Mouse (Mus musculus) lung, adult 2 months (tissue): Measurements from ENCODE around the gene Gpkow. TPM values are rescaled to one million over a fixed set of nuclear protein-coding genes. Genes with fewer than 3 reads are reported as not detected.

Source experiments
- DNase-seq: peaks from one replicate; pipeline ENCODE4 v3.0.0; 2022
- H3K4me1 ChIP-seq: fragments of 200-500 bp; 2 replicates; pipeline ENCODE4 v1.6.1; 2011; ENCODE audit warnings: low read length; ENCODE audit not compliant: control insufficient read depth, insufficient read depth
- H3K4me3 ChIP-seq: fragments of 200-500 bp; replicated peaks from 2 replicates; pipeline ENCODE3; 2011; ENCODE audit warnings: low read depth, mild to moderate bottlenecking, control low read depth, low read length; ENCODE audit errors: extremely low read depth
- CTCF ChIP-seq: fragments of 200-500 bp; IDR thresholded peaks from 2 replicates; pipeline ENCODE4 v1.5.1; 2011; ENCODE audit warnings: mild to moderate bottlenecking, low read length, control low read depth; ENCODE audit not compliant: insufficient read depth
- POLR2A ChIP-seq: fragments of 200-500 bp; IDR thresholded peaks from 2 replicates; pipeline ENCODE4 v1.6.1; 2011; ENCODE audit warnings: low read depth, mild to moderate bottlenecking, control low read depth, low read length, borderline replicate concordance; ENCODE audit errors: extremely low read depth
- WGBS: fragments of 180-500 bp; shearing (Covaris S2); methylation state at CpG from one replicate; pipeline ENCODE4 v1.1.7; 2018; 5-methylcytosine and 5-hydroxymethylcytosine counted together
- polyA plus RNA-seq: library from polyadenylated mRNA; depleted of rRNA; stranded (reverse); fragments of >200 nt; gene quantifications from 2 replicates; pipeline ENCODE4 v1.2.3, GENCODE M21; 2012

The Gpkow gene
- polyA plus RNA-seq, 1 experiment: 9.4 TPM

GRCm38 (mm10) chrX:7665739-7666502, 31.0 kb upstream of the Gpkow start:
- H3K4me3 ChIP-seq: no peak overlapping the region
- 64% methylated on average over 21 of the region's 21 CpGs for WGBS
- no peak for DNase-seq
- TF ChIP-seq CTCF: no peak
- TF ChIP-seq POLR2A: no peak
- H3K4me1 ChIP-seq: no peaks in the 10 kb centered on the region

DNA sequence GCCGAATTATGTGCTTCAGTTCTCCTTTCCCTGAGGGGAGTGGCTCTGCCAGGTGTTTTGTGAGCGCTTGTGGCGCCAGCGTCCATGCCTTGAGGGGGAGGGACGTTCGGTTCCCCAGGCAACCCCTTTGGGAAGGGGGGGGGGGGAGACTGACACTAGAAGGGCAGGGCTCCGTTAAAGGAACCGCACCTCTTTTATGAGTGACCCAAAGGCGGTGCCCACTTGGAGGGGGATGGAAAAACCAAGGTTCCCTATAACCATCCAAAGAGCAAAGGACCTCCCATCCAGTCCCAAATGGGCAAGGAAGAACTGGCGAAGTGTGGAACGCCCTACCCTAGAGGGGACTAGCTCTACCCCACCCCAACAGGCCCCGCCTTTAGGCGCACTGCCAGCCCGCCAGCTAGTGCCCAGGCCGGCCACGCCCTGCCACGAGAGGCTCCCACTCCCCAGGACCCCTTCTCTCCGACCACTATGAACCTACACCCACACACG, 26.5 kb upstream of the Gpkow start:
- peak; percentile 79 for DNase-seq
- H3K4me3 ChIP-seq: peak overlapping the region; percentile 87
- WGBS: 29% methylated on average over 19 of the region's 19 CpGs
- H3K4me1 ChIP-seq: no peaks in the 10 kb centered on the region; the same call in 1 of the 2 replicates
- TF ChIP-seq POLR2A (no peak), CTCF (no peak)

- TF ChIP-seq CTCF: no peak
- no peak for TF ChIP-seq POLR2A
- DNase-seq: peak; percentile 58
- 28% methylated on average over 36 of the region's 36 CpGs for WGBS
- H3K4me1 ChIP-seq: no peaks in the 10 kb centered on the region; the same call in 1 of the 2 replicates
- H3K4me3 ChIP-seq: peak within 1 kb of the TSS; percentile 87
These were observed 25.9 kb upstream of the Gpkow start, which contains the start of gene Plp2 for GRCm38 (mm10) chrX:7670921-7671623. Gene Plp2, minus strand, starts transcription at chrX:7671390.

DNA sequence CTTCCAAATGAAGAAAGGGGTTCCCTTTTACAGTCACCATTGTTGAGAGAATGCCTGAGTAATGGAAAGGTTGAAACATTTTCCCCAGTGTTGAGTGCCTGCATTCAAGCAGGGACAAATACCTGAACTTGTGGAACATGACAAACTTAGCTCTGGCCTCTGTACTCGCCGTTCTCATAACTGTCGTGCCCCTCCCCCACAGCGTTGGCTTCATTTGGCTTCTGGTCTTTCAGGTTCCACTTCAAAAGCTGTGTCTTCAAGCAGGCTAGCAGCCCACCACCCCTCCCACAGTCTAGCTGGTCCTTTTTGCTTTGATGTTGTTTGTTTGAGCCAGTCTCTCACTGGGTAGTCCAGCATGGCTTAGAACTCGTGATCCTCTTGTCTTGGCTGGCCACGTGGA, 24.2 kb upstream of the Gpkow start:
- WGBS: 51% methylated on average over 6 of the region's 6 CpGs
- TF ChIP-seq CTCF: no peak
- no peak for TF ChIP-seq POLR2A
- H3K4me3 ChIP-seq: no peak overlapping the region
- DNase-seq: no peak
- H3K4me1 ChIP-seq: no peaks in the 10 kb centered on the region; the same call in 1 of the 2 replicates

DNA sequence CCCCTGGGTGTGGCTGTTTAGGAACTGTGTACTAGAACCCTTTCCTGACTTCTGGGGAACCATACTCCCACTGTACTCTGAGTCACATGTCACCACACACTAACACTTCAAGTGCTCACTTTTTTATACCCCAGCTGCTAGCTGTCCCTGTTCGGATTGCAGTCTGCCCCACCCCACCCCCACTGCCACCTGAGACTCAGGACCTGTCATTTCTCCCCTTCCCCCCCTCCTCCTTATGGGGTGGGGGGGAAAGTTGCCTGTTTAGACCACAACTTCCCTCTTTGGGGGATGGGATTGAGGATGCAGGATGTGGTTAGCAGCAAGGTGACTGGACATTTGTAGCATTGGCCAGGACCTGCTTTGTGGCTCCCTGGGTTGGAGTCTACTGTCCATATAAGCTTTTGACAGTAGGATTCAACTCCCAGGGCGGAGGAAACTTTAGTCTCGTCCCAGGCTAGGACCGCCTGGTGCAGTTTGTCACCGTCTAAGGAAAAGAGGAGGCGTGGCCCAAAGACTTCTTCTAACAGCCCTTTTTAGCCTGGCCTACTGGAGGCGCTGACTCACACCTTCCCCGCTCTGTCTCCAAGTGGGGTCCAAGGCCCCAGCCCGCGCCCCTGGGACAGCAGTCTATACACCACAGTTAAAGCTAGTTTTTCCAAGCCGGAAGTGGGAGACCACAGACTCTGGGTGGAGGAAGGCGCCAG, 23.2 kb upstream of the Gpkow start:
- H3K4me3 ChIP-seq: no peak overlapping the region
- peak; percentile 23 for DNase-seq
- 44% methylated on average over 12 of the region's 12 CpGs for WGBS

GRCm38 (mm10) chrX:7674284-7675000, 22.5 kb upstream of the Gpkow start:
- no peak for DNase-seq
- H3K4me3 ChIP-seq: no peak overlapping the region

More for the DNA sequence above, 23.2 kb upstream of the Gpkow start:
- H3K4me1 ChIP-seq: no peaks in the 10 kb centered on the region; the same call in 1 of the 2 replicates
- no peak for TF ChIP-seq CTCF
- no peak for TF ChIP-seq POLR2A

DNA sequence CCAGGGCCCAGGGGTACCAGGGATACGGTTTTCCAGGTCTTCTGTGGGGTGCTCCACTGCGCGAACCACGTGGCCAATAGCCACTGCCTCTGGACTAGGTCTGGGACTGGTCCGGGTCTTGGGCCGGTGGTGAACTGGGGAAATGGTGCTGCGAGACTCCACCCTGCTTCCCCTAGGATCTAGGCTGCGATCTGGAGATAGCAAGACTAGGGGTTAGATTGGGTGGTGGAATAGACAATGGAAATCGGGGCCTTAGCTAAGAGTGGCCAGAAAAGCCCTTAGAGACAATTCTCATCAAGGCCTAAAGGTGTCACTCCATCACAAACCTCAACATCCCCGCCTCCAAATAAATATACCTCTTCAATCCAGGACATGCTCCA, 21.9 kb upstream of the Gpkow start:
- WGBS: 39% methylated on average over 10 of the region's 10 CpGs
- peak overlapping the region; percentile 23 for H3K4me3 ChIP-seq

More at GRCm38 (mm10) chrX:7674284-7675000, 22.5 kb upstream of the Gpkow start:
- TF ChIP-seq CTCF: no peak
- TF ChIP-seq POLR2A: no peak
- no peaks in the 10 kb centered on the region; the same call in 1 of the 2 replicates for H3K4me1 ChIP-seq
- 45% methylated on average over 28 of the region's 28 CpGs for WGBS

GRCm38 (mm10) chrX:7678986-7679385, 17.9 kb upstream of the Gpkow start:
- Histone ChIP-seq H3K4me3 (no peak overlapping the region), H3K4me1 (no peaks in the 10 kb centered on the region)
- TF ChIP-seq CTCF (no peak), POLR2A (no peak)
- WGBS: 33% methylated on average over 3 of the region's 3 CpGs
- no peak for DNase-seq

More for the DNA sequence above, 21.9 kb upstream of the Gpkow start:
- TF ChIP-seq CTCF: no peak
- no peak for TF ChIP-seq POLR2A
- no peak for DNase-seq
- H3K4me1 ChIP-seq: no peaks in the 10 kb centered on the region; the same call in 1 of the 2 replicates
